Mouse (Mus musculus): ENCODE measurements around the gene Kcnb1.

Kcnb1 gene

GRCm38 (mm10) chr2:167060761-167061160, 129.2 kb downstream of the Kcnb1 start:
- DNase-seq (ENCODE audit: inconsistent ontology term), result peak; percentile 24

- DNase-seq (ENCODE audit: inconsistent ontology term), result no peak
Observed at GRCm38 (mm10) chr2:167060360-167060759, 129.6 kb downstream of the Kcnb1 start.

- DNase-seq (ENCODE audit: inconsistent ontology term), result no peak
Observed at GRCm38 (mm10) chr2:167059960-167060359, 130.0 kb downstream of the Kcnb1 start.

GRCm38 (mm10) chr2:167059536-167059935, 130.4 kb downstream of the Kcnb1 start:
- DNase-seq (ENCODE audit: inconsistent ontology term), result no peak

GRCm38 (mm10) chr2:167058814-167059387, 131.1 kb downstream of the Kcnb1 start:
- no peak for DNase-seq (ENCODE audit: inconsistent ontology term)

GRCm38 (mm10) chr2:167058201-167058600, 131.8 kb downstream of the Kcnb1 start:
- no peak for DNase-seq (ENCODE audit: inconsistent ontology term)

GRCm38 (mm10) chr2:167056942-167057323, 133.0 kb downstream of the Kcnb1 start:
- DNase-seq (ENCODE audit: inconsistent ontology term), result no peak

- DNase-seq (ENCODE audit: inconsistent ontology term), result no peak
Observed at GRCm38 (mm10) chr2:167056210-167056941, 133.6 kb downstream of the Kcnb1 start.

GRCm38 (mm10) chr2:167055386-167055785, 134.6 kb downstream of the Kcnb1 start:
- no peak for DNase-seq (ENCODE audit: inconsistent ontology term)

GRCm38 (mm10) chr2:167053127-167053844, 136.7 kb downstream of the Kcnb1 start:
- peak; percentile 65 for DNase-seq (ENCODE audit: inconsistent ontology term)

- DNase-seq (ENCODE audit: inconsistent ontology term), result no peak
Observed at GRCm38 (mm10) chr2:167048698-167049358, 141.1 kb downstream of the Kcnb1 start.

GRCm38 (mm10) chr2:167048223-167048622, 141.7 kb downstream of the Kcnb1 start:
- DNase-seq (ENCODE audit: inconsistent ontology term), result no peak
